Mouse (Mus musculus): Measurements from ENCODE around the gene Vim. TPM values are rescaled to one million over a fixed set of nuclear protein-coding genes. Genes with fewer than 3 reads are reported as not detected.

The Vim gene
- polyA plus RNA-seq, 1 experiment from 2014 or later, result 414 TPM

GRCm38 (mm10) chr2:13574066-13574800 is 506 bp downstream of the Vim start:
- peak overlapping the region; percentile 97 for H3K27ac ChIP-seq
- H3K4me3 ChIP-seq (replicated peaks; ENCODE audit: low read depth, low read length), result peak overlapping the region; percentile 61
- H3K9me3 ChIP-seq (replicated peaks; ENCODE audit: low read length), result no peaks in the 10 kb centered on the region
- DNase-seq (ENCODE audit: low spot score) (peak; percentile 94), ATAC-seq (replicated peaks; ENCODE audit: low FRiP score, low read depth) (peak; percentile 88)
- H3K36me3 ChIP-seq (ENCODE audit: insufficient read depth, low read length), result 0 out of 2 replicates have a peak, but pooled peaks cover 6% of the 10 kb centered on the region
- peak overlapping the region; percentile 74 for H3K9ac ChIP-seq (ENCODE audit: low read depth, low read length)
- peak overlapping the region; percentile 76 for H3K4me2 ChIP-seq (ENCODE audit: low read length)
- 0 out of 2 replicates have a peak, but pooled peaks cover 11% of the 10 kb centered on the region for H3K4me1 ChIP-seq (replicated peaks; ENCODE audit: insufficient read depth, low read length)
- WGBS, result under 1% methylated on average over 45 of the region's 46 CpGs
- H3K27me3 ChIP-seq (ENCODE audit: insufficient read depth, low read length), result no peaks in the 10 kb centered on the region
- TF ChIP-seq CTCF (IDR thresholded peaks at IDR 0.05; ENCODE audit: low read depth), result no peak

GRCm38 (mm10) chr2:13574801-13575150 is 1.0 kb downstream of the Vim start:
- 0% methylated on average over 21 of the region's 21 CpGs for WGBS
- peak overlapping the region; percentile 74 for H3K9ac ChIP-seq (ENCODE audit: low read depth, low read length)
- H3K4me1 ChIP-seq (replicated peaks; ENCODE audit: insufficient read depth, low read length), result 0 out of 2 replicates have a peak, but pooled peaks cover 11% of the 10 kb centered on the region
- H3K4me3 ChIP-seq (replicated peaks; ENCODE audit: low read depth, low read length), result peak overlapping the region; percentile 61
- 0 out of 2 replicates have a peak, but pooled peaks cover 6% of the 10 kb centered on the region for H3K36me3 ChIP-seq (ENCODE audit: insufficient read depth, low read length)
- no peak for TF ChIP-seq CTCF (IDR thresholded peaks at IDR 0.05; ENCODE audit: low read depth)
- no peaks in the 10 kb centered on the region for H3K9me3 ChIP-seq (replicated peaks; ENCODE audit: low read length)
- H3K27me3 ChIP-seq (ENCODE audit: insufficient read depth, low read length), result no peaks in the 10 kb centered on the region
- DNase-seq (ENCODE audit: low spot score), result peak; percentile 42
- peak overlapping the region; percentile 97 for H3K27ac ChIP-seq
- peak; percentile 16; the same call in 1 of the 2 replicates for ATAC-seq (replicated peaks; ENCODE audit: low FRiP score, low read depth)
- H3K4me2 ChIP-seq (ENCODE audit: low read length), result peak overlapping the region; percentile 76

- ATAC-seq (replicated peaks; ENCODE audit: low FRiP score, low read depth) (no peak), DNase-seq (ENCODE audit: low spot score) (peak; percentile 94)
- Histone ChIP-seq H3K27me3 (ENCODE audit: insufficient read depth, low read length) (no peaks in the 10 kb centered on the region), H3K4me2 (ENCODE audit: low read length) (peak overlapping the region; percentile 76), H3K9me3 (replicated peaks; ENCODE audit: low read length) (no peaks in the 10 kb centered on the region), H3K9ac (ENCODE audit: low read depth, low read length) (peak overlapping the region; percentile 74), H3K36me3 (ENCODE audit: insufficient read depth, low read length) (peaks cover 11% of the 10 kb centered on the region; the same call in 1 of the 2 replicates), H3K27ac (peak overlapping the region; percentile 97), H3K4me3 (replicated peaks; ENCODE audit: low read depth, low read length) (peak overlapping the region; percentile 61), H3K4me1 (replicated peaks; ENCODE audit: insufficient read depth, low read length) (0 out of 2 replicates have a peak, but pooled peaks cover 11% of the 10 kb centered on the region)
- TF ChIP-seq CTCF (IDR thresholded peaks at IDR 0.05; ENCODE audit: low read depth), result peak; percentile 81
- under 1% methylated on average over 13 of the region's 13 CpGs for WGBS
These were observed 1.6 kb downstream of the Vim start for GRCm38 (mm10) chr2:13575287-13575801.

- WGBS, result 29% methylated on average over 6 of the region's 6 CpGs
- peak overlapping the region; percentile 74; the same call in 1 of the 2 replicates for H3K9ac ChIP-seq (ENCODE audit: low read depth, low read length)
- peak overlapping the region; percentile 76 for H3K4me2 ChIP-seq (ENCODE audit: low read length)
- 0 out of 2 replicates have a peak, but pooled peaks cover 11% of the 10 kb centered on the region for H3K4me1 ChIP-seq (replicated peaks; ENCODE audit: insufficient read depth, low read length)
- no peak overlapping the region for H3K27ac ChIP-seq
- no peaks in the 10 kb centered on the region for H3K27me3 ChIP-seq (ENCODE audit: insufficient read depth, low read length)
- no peaks in the 10 kb centered on the region for H3K9me3 ChIP-seq (replicated peaks; ENCODE audit: low read length)
- peak; percentile 46 for DNase-seq (ENCODE audit: low spot score)
- no peak for ATAC-seq (replicated peaks; ENCODE audit: low FRiP score, low read depth)
- peaks cover 13% of the 10 kb centered on the region; the same call in 1 of the 2 replicates for H3K36me3 ChIP-seq (ENCODE audit: insufficient read depth, low read length)
- no peak for TF ChIP-seq CTCF (IDR thresholded peaks at IDR 0.05; ENCODE audit: low read depth)
- peak overlapping the region; percentile 61 for H3K4me3 ChIP-seq (replicated peaks; ENCODE audit: low read depth, low read length)
These were observed 2.2 kb downstream of the Vim start for GRCm38 (mm10) chr2:13575926-13576325.

- 96% methylated on average over 1 of the region's 1 CpGs for WGBS
- Histone ChIP-seq H3K4me1 (replicated peaks; ENCODE audit: insufficient read depth, low read length) (0 out of 2 replicates have a peak, but pooled peaks cover 6% of the 10 kb centered on the region), H3K27ac (no peak overlapping the region), H3K9ac (ENCODE audit: low read depth, low read length) (no peak overlapping the region), H3K27me3 (ENCODE audit: insufficient read depth, low read length) (no peaks in the 10 kb centered on the region), H3K4me2 (ENCODE audit: low read length) (peak overlapping the region; percentile 16; the same call in 1 of the 2 replicates), H3K9me3 (replicated peaks; ENCODE audit: low read length) (no peaks in the 10 kb centered on the region), H3K36me3 (ENCODE audit: insufficient read depth, low read length) (peaks cover 17% of the 10 kb centered on the region; the same call in 1 of the 2 replicates), H3K4me3 (replicated peaks; ENCODE audit: low read depth, low read length) (no peak overlapping the region)
- TF ChIP-seq CTCF (IDR thresholded peaks at IDR 0.05; ENCODE audit: low read depth), result no peak
- DNase-seq (ENCODE audit: low spot score) (no peak), ATAC-seq (replicated peaks; ENCODE audit: low FRiP score, low read depth) (no peak)
These were observed 3.7 kb downstream of the Vim start for GRCm38 (mm10) chr2:13577399-13577798.

DNA sequence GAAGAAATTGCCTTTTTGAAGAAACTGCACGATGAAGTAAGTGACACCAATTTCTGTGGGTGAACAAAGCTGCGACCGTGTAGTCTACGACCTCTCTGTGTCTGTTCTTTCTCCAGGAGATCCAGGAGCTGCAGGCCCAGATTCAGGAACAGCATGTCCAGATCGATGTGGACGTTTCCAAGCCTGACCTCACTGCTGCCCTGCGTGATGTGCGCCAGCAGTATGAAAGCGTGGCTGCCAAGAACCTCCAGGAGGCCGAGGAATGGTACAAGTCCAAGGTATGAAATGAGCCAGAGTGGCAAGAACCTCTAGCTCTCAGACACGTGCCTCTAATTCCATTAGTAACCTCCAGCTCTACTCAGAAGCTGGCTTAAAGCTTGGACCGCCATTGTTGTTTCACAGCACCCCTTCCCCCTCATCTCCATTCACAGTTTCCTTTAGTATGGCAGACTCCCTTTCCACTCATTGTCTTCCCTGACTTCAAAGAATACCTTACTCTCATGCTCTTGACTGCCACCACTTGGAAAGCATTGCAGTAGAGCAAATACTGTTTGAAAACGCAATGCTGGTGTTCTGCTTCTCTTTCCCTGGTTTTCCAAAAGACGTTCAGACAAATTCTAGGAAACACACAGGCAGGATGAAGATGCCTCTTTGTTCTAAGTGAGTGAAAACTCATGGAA is 4.9 kb downstream of the Vim start:
- no peaks in the 10 kb centered on the region for H3K9me3 ChIP-seq (replicated peaks; ENCODE audit: low read length)
- H3K4me1 ChIP-seq (replicated peaks; ENCODE audit: insufficient read depth, low read length), result no peaks in the 10 kb centered on the region
- 84% methylated on average over 14 of the region's 14 CpGs for WGBS
- ATAC-seq (replicated peaks; ENCODE audit: low FRiP score, low read depth) (no peak), DNase-seq (ENCODE audit: low spot score) (no peak)
- H3K36me3 ChIP-seq (ENCODE audit: insufficient read depth, low read length), result peaks cover 17% of the 10 kb centered on the region; the same call in 1 of the 2 replicates
- no peak overlapping the region for H3K9ac ChIP-seq (ENCODE audit: low read depth, low read length)
- H3K27ac ChIP-seq, result no peak overlapping the region
- no peak overlapping the region for H3K4me3 ChIP-seq (replicated peaks; ENCODE audit: low read depth, low read length)
- no peaks in the 10 kb centered on the region for H3K27me3 ChIP-seq (ENCODE audit: insufficient read depth, low read length)
- no peak overlapping the region for H3K4me2 ChIP-seq (ENCODE audit: low read length)
- peak; percentile 17; the same call in 1 of the 2 replicates for TF ChIP-seq CTCF (IDR thresholded peaks at IDR 0.05; ENCODE audit: low read depth)

Data from kidney, postnatal 0 days (tissue).